Mouse (Mus musculus): Measurements from ENCODE around the gene Grid1. TPM values are rescaled to one million over a fixed set of nuclear protein-coding genes. Genes with fewer than 3 reads are reported as not detected.

Grid1 gene
- polyA plus RNA-seq, 1 experiment from 2014 or later: 0.29 TPM

- H3K4me3 ChIP-seq (ENCODE audit: low read depth, low read length): no peak overlapping the region
- H3K27me3 ChIP-seq (replicated peaks; ENCODE audit: insufficient read depth, low read length): no peaks in the 10 kb centered on the region
- H3K4me2 ChIP-seq (replicated peaks; ENCODE audit: low read depth, low read length): no peak overlapping the region
- no peaks in the 10 kb centered on the region for H3K9me3 ChIP-seq (ENCODE audit: low read length)
- TF ChIP-seq CTCF (IDR thresholded peaks at IDR 0.05) (no peak), EP300 (IDR thresholded peaks at IDR 0.05) (no peak)
- no peak overlapping the region for H3K27ac ChIP-seq (ENCODE audit: low read length)
- no peaks in the 10 kb centered on the region for H3K36me3 ChIP-seq (ENCODE audit: insufficient read depth, low read length)
- DNase-seq (ENCODE audit: low spot score) (no peak), ATAC-seq (no peak)
- no peak overlapping the region for H3K9ac ChIP-seq (replicated peaks; ENCODE audit: low read depth)
- no peaks in the 10 kb centered on the region for H3K4me1 ChIP-seq (ENCODE audit: insufficient read depth, low read depth, low read length)
- WGBS: 30% methylated on average over 6 of the region's 6 CpGs
These were observed 60.1 kb downstream of the Grid1 start for GRCm38 (mm10) chr14:34879996-34880395.

GRCm38 (mm10) chr14:34880431-34881421 is 60.8 kb downstream of the Grid1 start:
- DNase-seq (ENCODE audit: low spot score) (no peak), ATAC-seq (no peak)
- Histone ChIP-seq H3K27me3 (replicated peaks; ENCODE audit: insufficient read depth, low read length) (no peaks in the 10 kb centered on the region), H3K4me2 (replicated peaks; ENCODE audit: low read depth, low read length) (no peak overlapping the region), H3K36me3 (ENCODE audit: insufficient read depth, low read length) (no peaks in the 10 kb centered on the region), H3K9me3 (ENCODE audit: low read length) (no peaks in the 10 kb centered on the region), H3K9ac (replicated peaks; ENCODE audit: low read depth) (no peak overlapping the region), H3K4me1 (ENCODE audit: insufficient read depth, low read depth, low read length) (no peaks in the 10 kb centered on the region), H3K27ac (ENCODE audit: low read length) (no peak overlapping the region), H3K4me3 (ENCODE audit: low read depth, low read length) (no peak overlapping the region)
- no peak for TF ChIP-seq CTCF (IDR thresholded peaks at IDR 0.05)
- WGBS: 22% methylated on average over 8 of the region's 8 CpGs

GRCm38 (mm10) chr14:34884194-34884593 is 64.3 kb downstream of the Grid1 start:
- no peak overlapping the region for H3K4me2 ChIP-seq (replicated peaks; ENCODE audit: low read depth, low read length)
- no peaks in the 10 kb centered on the region for H3K4me1 ChIP-seq (ENCODE audit: insufficient read depth, low read depth, low read length)
- no peak overlapping the region for H3K9ac ChIP-seq (replicated peaks; ENCODE audit: low read depth)
- H3K9me3 ChIP-seq (ENCODE audit: low read length): no peaks in the 10 kb centered on the region
- ATAC-seq (no peak), DNase-seq (ENCODE audit: low spot score) (no peak)
- H3K4me3 ChIP-seq (ENCODE audit: low read depth, low read length): no peak overlapping the region
- no peaks in the 10 kb centered on the region for H3K27me3 ChIP-seq (replicated peaks; ENCODE audit: insufficient read depth, low read length)
- no peaks in the 10 kb centered on the region for H3K36me3 ChIP-seq (ENCODE audit: insufficient read depth, low read length)
- TF ChIP-seq CTCF (IDR thresholded peaks at IDR 0.05): no peak
- no peak for TF ChIP-seq EP300 (IDR thresholded peaks at IDR 0.05)
- 93% methylated on average over 11 of the region's 11 CpGs for WGBS
- no peak overlapping the region for H3K27ac ChIP-seq (ENCODE audit: low read length)

- no peak overlapping the region for H3K9ac ChIP-seq (replicated peaks; ENCODE audit: low read depth)
- TF ChIP-seq EP300 (IDR thresholded peaks at IDR 0.05) (no peak), CTCF (IDR thresholded peaks at IDR 0.05) (no peak)
- no peaks in the 10 kb centered on the region for H3K27me3 ChIP-seq (replicated peaks; ENCODE audit: insufficient read depth, low read length)
- 83% methylated on average over 3 of the region's 3 CpGs for WGBS
- H3K9me3 ChIP-seq (ENCODE audit: low read length): no peaks in the 10 kb centered on the region
- DNase-seq (ENCODE audit: low spot score) (no peak), ATAC-seq (no peak)
- no peak overlapping the region for H3K4me2 ChIP-seq (replicated peaks; ENCODE audit: low read depth, low read length)
- no peaks in the 10 kb centered on the region for H3K36me3 ChIP-seq (ENCODE audit: insufficient read depth, low read length)
- no peak overlapping the region for H3K4me3 ChIP-seq (ENCODE audit: low read depth, low read length)
- H3K27ac ChIP-seq (ENCODE audit: low read length): no peak overlapping the region
- no peaks in the 10 kb centered on the region for H3K4me1 ChIP-seq (ENCODE audit: insufficient read depth, low read depth, low read length)
These were observed 64.7 kb downstream of the Grid1 start for GRCm38 (mm10) chr14:34884611-34885010.

GRCm38 (mm10) chr14:34891769-34892532 is 72.0 kb downstream of the Grid1 start:
- H3K36me3 ChIP-seq (ENCODE audit: insufficient read depth, low read length): no peaks in the 10 kb centered on the region
- H3K27ac ChIP-seq (ENCODE audit: low read length): no peak overlapping the region
- no peak overlapping the region for H3K4me2 ChIP-seq (replicated peaks; ENCODE audit: low read depth, low read length)
- TF ChIP-seq EP300 (IDR thresholded peaks at IDR 0.05): no peak
- TF ChIP-seq CTCF (IDR thresholded peaks at IDR 0.05): no peak
- H3K4me1 ChIP-seq (ENCODE audit: insufficient read depth, low read depth, low read length): no peaks in the 10 kb centered on the region
- WGBS: 7% methylated on average over 6 of the region's 6 CpGs
- no peak for DNase-seq (ENCODE audit: low spot score)
- H3K9me3 ChIP-seq (ENCODE audit: low read length): no peaks in the 10 kb centered on the region
- no peaks in the 10 kb centered on the region for H3K27me3 ChIP-seq (replicated peaks; ENCODE audit: insufficient read depth, low read length)
- ATAC-seq: no peak
- H3K4me3 ChIP-seq (ENCODE audit: low read depth, low read length): no peak overlapping the region
- no peak overlapping the region for H3K9ac ChIP-seq (replicated peaks; ENCODE audit: low read depth)

GRCm38 (mm10) chr14:34896253-34896982 is 76.5 kb downstream of the Grid1 start:
- DNase-seq (ENCODE audit: low spot score): no peak

More at GRCm38 (mm10) chr14:34896253-34896982, 76.5 kb downstream of the Grid1 start:
- no peaks in the 10 kb centered on the region for H3K27me3 ChIP-seq (replicated peaks; ENCODE audit: insufficient read depth, low read length)
- WGBS: 7% methylated on average over 33 of the region's 33 CpGs
- no peaks in the 10 kb centered on the region for H3K36me3 ChIP-seq (ENCODE audit: insufficient read depth, low read length)
- no peak overlapping the region for H3K27ac ChIP-seq (ENCODE audit: low read length)
- H3K4me3 ChIP-seq (ENCODE audit: low read depth, low read length): no peak overlapping the region
- no peak for TF ChIP-seq CTCF (IDR thresholded peaks at IDR 0.05)
- no peak for TF ChIP-seq EP300 (IDR thresholded peaks at IDR 0.05)
- H3K9me3 ChIP-seq (ENCODE audit: low read length): no peaks in the 10 kb centered on the region
- peak overlapping the region; percentile 30 for H3K4me2 ChIP-seq (replicated peaks; ENCODE audit: low read depth, low read length)
- no peak overlapping the region for H3K9ac ChIP-seq (replicated peaks; ENCODE audit: low read depth)
- no peaks in the 10 kb centered on the region for H3K4me1 ChIP-seq (ENCODE audit: insufficient read depth, low read depth, low read length)
- ATAC-seq: no peak

All from lung, postnatal 0 days (tissue).